Mouse (Mus musculus): ENCODE measurements around the gene Tex37.

Gene Tex37

GRCm38 (mm10) chr6:70887993-70888392 is 30.7 kb downstream of the Tex37 start:
- no peak for DNase-seq (ENCODE audit: extremely low spot score)

- DNase-seq (ENCODE audit: extremely low spot score): peak; percentile 76
Measured at GRCm38 (mm10) chr6:70880714-70881304, 37.9 kb downstream of the Tex37 start.

GRCm38 (mm10) chr6:70875017-70875416 is 43.7 kb downstream of the Tex37 start:
- DNase-seq (ENCODE audit: extremely low spot score): no peak

- no peak for DNase-seq (ENCODE audit: extremely low spot score)
Measured at GRCm38 (mm10) chr6:70874035-70874775, 44.5 kb downstream of the Tex37 start.

- DNase-seq (ENCODE audit: extremely low spot score): no peak
Measured at GRCm38 (mm10) chr6:70872570-70872969, 46.2 kb downstream of the Tex37 start.

GRCm38 (mm10) chr6:70872128-70872527 is 46.6 kb downstream of the Tex37 start:
- DNase-seq (ENCODE audit: extremely low spot score): no peak

- DNase-seq (ENCODE audit: extremely low spot score): no peak
Measured at GRCm38 (mm10) chr6:70871511-70871980, 47.2 kb downstream of the Tex37 start.

GRCm38 (mm10) chr6:70867297-70867696 is 51.4 kb downstream of the Tex37 start:
- no peak for DNase-seq (ENCODE audit: extremely low spot score)

- DNase-seq (ENCODE audit: extremely low spot score): no peak
Measured at GRCm38 (mm10) chr6:70866761-70867160, 52.0 kb downstream of the Tex37 start.

GRCm38 (mm10) chr6:70864285-70864684 is 54.4 kb downstream of the Tex37 start:
- no peak for DNase-seq (ENCODE audit: extremely low spot score)
